Mouse (Mus musculus) ES-Bruce4 (cell line): ENCODE data around the gene Nek9. TPM values are rescaled to one million over a fixed set of nuclear protein-coding genes. Genes with fewer than 3 reads are reported as not detected.

Source experiments
- H3K27ac ChIP-seq: 2 replicates; pipeline ENCODE4 v1.5.1; 2012; ENCODE audit warnings: low read length, inconsistent platforms; ENCODE audit not compliant: insufficient read depth
- H3K27me3 ChIP-seq: 2 replicates; pipeline ENCODE4 v1.6.1; 2012; ENCODE audit warnings: mild to moderate bottlenecking, low read length, inconsistent platforms; ENCODE audit not compliant: control insufficient read depth, poor library complexity, insufficient read depth, severe bottlenecking
- H3K36me3 ChIP-seq: 2 replicates; pipeline ENCODE4 v1.6.1; 2012; ENCODE audit warnings: inconsistent platforms, mild to moderate bottlenecking, low read length, moderate library complexity; ENCODE audit not compliant: control insufficient read depth, poor library complexity, insufficient read depth, severe bottlenecking
- H3K4me1 ChIP-seq: one replicate; pipeline ENCODE4 v1.8.1; 2011; ENCODE audit warnings: low read length; ENCODE audit not compliant: control insufficient read depth, insufficient read depth
- H3K4me3 ChIP-seq: 2 replicates; pipeline ENCODE4 v1.5.1; 2011; ENCODE audit warnings: low read depth, mild to moderate bottlenecking, low read length
- H3K9ac ChIP-seq: 2 replicates; pipeline ENCODE4 v1.6.1; 2012; ENCODE audit warnings: low read depth, mild to moderate bottlenecking, inconsistent platforms; ENCODE audit not compliant: poor library complexity, severe bottlenecking
- H3K9me3 ChIP-seq: replicated peaks from 2 replicates; pipeline ENCODE4 v1.6.1; 2012; ENCODE audit warnings: mild to moderate bottlenecking, low read length, inconsistent platforms; ENCODE audit not compliant: control insufficient read depth, poor library complexity, insufficient read depth, severe bottlenecking
- CTCF ChIP-seq: IDR thresholded peaks from one replicate; pipeline ENCODE4 v1.8.1; 2011; ENCODE audit warnings: low read depth, low read length
- EP300 ChIP-seq: IDR thresholded peaks from 2 replicates; pipeline ENCODE4 v1.6.1; 2011; ENCODE audit warnings: low read depth, low read length; ENCODE audit not compliant: insufficient read depth
- POLR2A ChIP-seq: IDR thresholded peaks from one replicate; pipeline ENCODE4 v1.8.1; 2011; ENCODE audit warnings: low read length; ENCODE audit not compliant: insufficient read depth
- polyA plus RNA-seq: library from polyadenylated mRNA; stranded (reverse); fragments of >200 nt; gene quantifications from 2 replicates; pipeline ENCODE4 v1.2.4, GENCODE M21; 2011; ENCODE audit warnings: low read depth; ENCODE audit not compliant: missing spikeins, insufficient read depth, insufficient read length

The Nek9 gene
- polyA plus RNA-seq, 1 experiment = 43.2 TPM

GRCm38 (mm10) chr12:85380308-85380707, 41.1 kb upstream of the Nek9 start:
- no peaks in the 10 kb centered on the region for H3K4me1 ChIP-seq
- H3K9ac ChIP-seq = no peak overlapping the region
- H3K9me3 ChIP-seq = no peaks in the 10 kb centered on the region
- H3K36me3 ChIP-seq = no peaks in the 10 kb centered on the region
- TF ChIP-seq EP300 (no peak), POLR2A (no peak), CTCF (no peak)
- no peak overlapping the region for H3K27ac ChIP-seq
- no peaks in the 10 kb centered on the region for H3K27me3 ChIP-seq
- no peak overlapping the region for H3K4me3 ChIP-seq

- Histone ChIP-seq H3K9me3 (no peaks in the 10 kb centered on the region), H3K9ac (no peak overlapping the region), H3K4me1 (no peaks in the 10 kb centered on the region), H3K36me3 (no peaks in the 10 kb centered on the region), H3K4me3 (no peak overlapping the region), H3K27ac (no peak overlapping the region), H3K27me3 (no peaks in the 10 kb centered on the region)
- peak; percentile 19 for TF ChIP-seq CTCF
- no peak for TF ChIP-seq EP300
Observed at GRCm38 (mm10) chr12:85378271-85378670, 39.1 kb upstream of the Nek9 start.

GRCm38 (mm10) chr12:85374561-85375272, 35.6 kb upstream of the Nek9 start, which contains the start of gene Tmed10:
Gene Tmed10 (minus strand): TSS chr12:85374847.
- H3K27ac ChIP-seq = no peak within 1 kb of the TSS
- no peaks in the 10 kb centered on the region for H3K9me3 ChIP-seq
- peak within 1 kb of the TSS; percentile 99 for H3K4me3 ChIP-seq
- H3K9ac ChIP-seq = peak within 1 kb of the TSS; percentile 96
- TF ChIP-seq CTCF (no peak), EP300 (no peak), POLR2A (peak; percentile 35)
- peaks cover 2% of the 10 kb centered on the region for H3K4me1 ChIP-seq
- H3K27me3 ChIP-seq = no peaks in the 10 kb centered on the region
- H3K36me3 ChIP-seq = no peaks in the 10 kb centered on the region

- Histone ChIP-seq H3K27me3 (no peaks in the 10 kb centered on the region), H3K4me1 (peaks cover 4% of the 10 kb centered on the region), H3K4me3 (peak overlapping the region; percentile 99), H3K9ac (peak overlapping the region; percentile 96), H3K27ac (no peak overlapping the region), H3K36me3 (no peaks in the 10 kb centered on the region), H3K9me3 (no peaks in the 10 kb centered on the region)
- no peak for TF ChIP-seq POLR2A
- no peak for TF ChIP-seq EP300
- TF ChIP-seq CTCF = no peak
Observed at GRCm38 (mm10) chr12:85373591-85374560, 34.7 kb upstream of the Nek9 start.

- no peak overlapping the region for H3K9ac ChIP-seq
- H3K4me3 ChIP-seq = no peak overlapping the region
- no peak for TF ChIP-seq EP300
- no peak for TF ChIP-seq POLR2A
- TF ChIP-seq CTCF = no peak
- H3K36me3 ChIP-seq = no peaks in the 10 kb centered on the region
- H3K27me3 ChIP-seq = no peaks in the 10 kb centered on the region
- H3K4me1 ChIP-seq = peaks cover 5% of the 10 kb centered on the region
- no peak overlapping the region for H3K27ac ChIP-seq
- no peaks in the 10 kb centered on the region for H3K9me3 ChIP-seq
Observed at GRCm38 (mm10) chr12:85372068-85372665, 33.0 kb upstream of the Nek9 start.
